Mouse (Mus musculus) cerebellum, postnatal 14 days (tissue): ENCODE results near the gene Nckap5.

Source experiments
- DNase-seq, 2 experiments: peaks; one replicate each; pipeline ENCODE4 v3.0.0; 2021; ENCODE audit warnings: mixed read lengths in 2 of 2

Gene Nckap5

GRCm38 (mm10) chr1:126339250-126339649, 491.3 kb downstream of the Nckap5 start:
- no peak for DNase-seq

GRCm38 (mm10) chr1:126334202-126334601, 496.4 kb downstream of the Nckap5 start:
- no peak for DNase-seq

- no peak for DNase-seq
Observed at GRCm38 (mm10) chr1:126332026-126332425, 498.6 kb downstream of the Nckap5 start.

GRCm38 (mm10) chr1:126320696-126321095, 509.9 kb downstream of the Nckap5 start:
- peak; percentile 20 to 53 for DNase-seq

GRCm38 (mm10) chr1:126317874-126318607, 512.6 kb downstream of the Nckap5 start:
- DNase-seq, result no peak

GRCm38 (mm10) chr1:126317345-126317744, 513.3 kb downstream of the Nckap5 start:
- no peak for DNase-seq

GRCm38 (mm10) chr1:126316866-126317265, 513.7 kb downstream of the Nckap5 start:
- DNase-seq, result no peak

- DNase-seq, result no peak
Observed at GRCm38 (mm10) chr1:126301129-126301528, 529.5 kb downstream of the Nckap5 start.

- DNase-seq, result no peak
Observed at GRCm38 (mm10) chr1:126264931-126265330, 565.7 kb downstream of the Nckap5 start.

GRCm38 (mm10) chr1:126254364-126254763, 576.2 kb downstream of the Nckap5 start:
- peak in 1 of 2 experiments; percentile 3 for DNase-seq

GRCm38 (mm10) chr1:126253934-126254333, 576.7 kb downstream of the Nckap5 start:
- DNase-seq, result no peak

GRCm38 (mm10) chr1:126233196-126233595, 597.4 kb downstream of the Nckap5 start:
- no peak for DNase-seq

- no peak for DNase-seq
Observed at GRCm38 (mm10) chr1:126231199-126231598, 599.4 kb downstream of the Nckap5 start.

- no peak for DNase-seq
Observed at GRCm38 (mm10) chr1:126210212-126210611, 620.4 kb downstream of the Nckap5 start.

- no peak for DNase-seq
Observed at GRCm38 (mm10) chr1:126209743-126210142, 620.9 kb downstream of the Nckap5 start.

- no peak for DNase-seq
Observed at GRCm38 (mm10) chr1:126209131-126209530, 621.5 kb downstream of the Nckap5 start.

GRCm38 (mm10) chr1:126196937-126197336, 633.7 kb downstream of the Nckap5 start:
- DNase-seq, result no peak

GRCm38 (mm10) chr1:126190353-126190752, 640.2 kb downstream of the Nckap5 start:
- no peak for DNase-seq

GRCm38 (mm10) chr1:126183751-126184150, 646.8 kb downstream of the Nckap5 start:
- no peak for DNase-seq

- no peak for DNase-seq
Observed at GRCm38 (mm10) chr1:126168579-126168978, 662.0 kb downstream of the Nckap5 start.

- DNase-seq, result no peak
Observed at GRCm38 (mm10) chr1:126168131-126168530, 662.5 kb downstream of the Nckap5 start.

- DNase-seq, result no peak
Observed at GRCm38 (mm10) chr1:126167546-126167945, 663.1 kb downstream of the Nckap5 start.

GRCm38 (mm10) chr1:126159287-126159686, 671.3 kb downstream of the Nckap5 start:
- DNase-seq, result no peak

- DNase-seq, result no peak
Observed at GRCm38 (mm10) chr1:126155816-126156215, 674.8 kb downstream of the Nckap5 start.
